Mouse (Mus musculus) lung, embryonic 14.5 days (tissue): ENCODE data around the gene Calr3. TPM values are rescaled to one million over a fixed set of nuclear protein-coding genes. Genes with fewer than 3 reads are reported as not detected.
A peak's percentile ranks its signal among the peaks of the same experiment; 100 is the strongest.

Experiments
- ATAC-seq: fragments of 200-750 bp; cut with Nextera tagmentation; 2 replicates; pipeline ENCODE4 v1.8.0; 2017; ENCODE audit warnings: mild to moderate bottlenecking, moderate TSS enrichment, moderate library complexity; ENCODE audit not compliant: insufficient read depth
- DNase-seq: peaks from one replicate; pipeline ENCODE4 v3.0.0-alpha.2; 2015
- H3K27ac ChIP-seq: fragments of 300-500 bp; sonication (generic); 2 replicates; pipeline ENCODE4 v1.5.1; 2014; ENCODE audit warnings: low read depth, mild to moderate bottlenecking, moderate library complexity
- H3K27me3 ChIP-seq: fragments of 300-500 bp; sonication (generic); 2 replicates; pipeline ENCODE4 v1.6.1; 2014; ENCODE audit warnings: low read length, control low read depth; ENCODE audit not compliant: insufficient read depth
- H3K36me3 ChIP-seq: fragments of 300-500 bp; sonication (generic); 2 replicates; pipeline ENCODE4 v1.6.1; 2014; ENCODE audit warnings: control low read depth; ENCODE audit not compliant: insufficient read depth
- H3K4me1 ChIP-seq: fragments of 300-500 bp; sonication (generic); 2 replicates; pipeline ENCODE4 v1.6.1; 2014; ENCODE audit warnings: antibody characterized with exemption, control low read depth; ENCODE audit not compliant: insufficient read depth
- H3K4me2 ChIP-seq: fragments of 300-500 bp; sonication (generic); 2 replicates; pipeline ENCODE4 v1.6.1; 2014; ENCODE audit warnings: mild to moderate bottlenecking
- H3K4me3 ChIP-seq: fragments of 300-500 bp; sonication (generic); 2 replicates; pipeline ENCODE4 v1.5.1; 2014; ENCODE audit warnings: low read depth, low read length
- H3K9ac ChIP-seq: fragments of 300-500 bp; sonication (generic); 2 replicates; pipeline ENCODE4 v1.6.1; 2014
- H3K9me3 ChIP-seq: fragments of 300-500 bp; sonication (generic); 2 replicates; pipeline ENCODE4 v1.6.1; 2016; ENCODE audit warnings: low read depth, low read length, control low read depth
- CTCF ChIP-seq: IDR thresholded peaks from 2 replicates; pipeline ENCODE4 v1.5.1; 2016; ENCODE audit warnings: antibody characterized with exemption, low read depth
- WGBS: fragments of 180-500 bp; shearing (Covaris S2); extraction: QIAGEN DNeasy Blood & Tissue Kit; methylation state at CpG from one replicate; pipeline ENCODE4 v1.1.7; 2014; 5-methylcytosine and 5-hydroxymethylcytosine counted together
- polyA plus RNA-seq: library from polyadenylated mRNA; unstranded; fragments of >200 nt; fragmentation: Nextera tagmentation; extraction: Ambion mirVana; gene quantifications from 2 replicates; pipeline ENCODE4 v1.2.1, GENCODE M21; 2014

The Calr3 gene
- polyA plus RNA-seq, 1 experiment from 2014 or later = 1.9 TPM

DNA sequence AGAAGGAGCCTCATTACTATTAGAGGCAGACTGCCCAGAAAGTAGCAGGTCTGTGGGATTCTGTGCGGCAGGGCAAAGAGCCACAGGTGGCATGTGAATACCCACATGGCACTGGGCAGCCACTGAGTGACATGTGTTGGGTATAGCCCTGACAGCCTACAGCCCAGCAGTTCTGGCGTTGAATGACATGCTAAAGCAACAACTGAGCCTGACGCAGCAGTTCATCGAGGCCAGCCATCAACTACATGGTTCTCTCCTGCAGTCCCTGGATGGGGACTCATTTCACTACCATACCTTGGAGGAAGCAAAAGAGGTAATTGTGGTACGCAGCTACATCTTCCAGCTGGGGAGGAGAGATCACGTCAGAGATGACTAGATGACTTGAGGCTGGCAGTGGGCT lies 14.8 kb upstream of the Calr3 start:
- Histone ChIP-seq H3K27ac (no peak overlapping the region), H3K9ac (no peak overlapping the region), H3K4me2 (no peak overlapping the region), H3K4me3 (no peak overlapping the region), H3K36me3 (peaks cover 70% of the 10 kb centered on the region), H3K9me3 (no peaks in the 10 kb centered on the region), H3K4me1 (no peaks in the 10 kb centered on the region), H3K27me3 (no peaks in the 10 kb centered on the region)
- DNase-seq = no peak
- ATAC-seq = no peak
- no peak for TF ChIP-seq CTCF
- WGBS = 76% methylated on average over 6 of the region's 6 CpGs

DNA sequence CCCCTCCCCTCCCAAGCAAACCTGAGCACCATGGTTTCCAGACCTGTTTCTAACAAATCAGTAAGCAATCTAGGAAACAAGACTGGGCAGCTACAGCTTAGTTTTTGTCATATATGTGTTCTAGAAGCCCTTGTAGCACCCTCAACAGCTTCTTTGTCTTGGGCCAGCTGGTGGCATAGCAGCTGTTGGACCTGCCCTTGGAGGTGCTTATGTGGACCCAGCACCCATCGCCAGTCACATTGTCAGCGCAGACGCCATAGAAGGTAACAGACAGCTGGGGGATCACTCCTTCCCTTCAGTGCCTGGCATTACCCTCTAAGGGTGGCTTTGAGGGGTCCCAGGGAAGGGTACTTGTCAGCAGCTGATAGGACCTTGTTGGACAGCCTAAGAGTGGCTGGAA lies 14.1 kb upstream of the Calr3 start:
- 86% methylated on average over 3 of the region's 3 CpGs for WGBS

DNA sequence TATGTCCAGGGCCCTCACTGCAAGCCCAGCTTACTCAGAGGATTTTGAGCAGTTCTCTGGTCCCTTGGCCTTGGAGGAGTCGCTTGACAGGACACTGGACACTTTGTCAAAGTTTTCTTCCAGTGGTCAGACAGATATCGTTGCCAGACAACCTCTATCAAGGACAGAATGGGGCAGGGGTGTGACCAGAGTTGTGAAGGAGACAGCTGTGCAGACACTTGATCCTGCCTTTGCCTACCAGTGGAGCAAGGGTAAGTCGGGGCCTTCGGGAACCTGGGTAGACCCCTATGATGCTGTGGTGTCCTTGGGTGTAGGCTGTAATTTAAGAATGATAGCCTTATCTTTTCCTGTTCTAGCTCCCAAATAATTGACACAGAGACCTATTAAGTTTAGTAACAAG lies 11.6 kb upstream of the Calr3 start:
- no peaks in the 10 kb centered on the region for H3K4me1 ChIP-seq
- H3K27me3 ChIP-seq = no peaks in the 10 kb centered on the region
- no peak overlapping the region for H3K4me3 ChIP-seq
- H3K4me2 ChIP-seq = no peak overlapping the region
- H3K9me3 ChIP-seq = no peaks in the 10 kb centered on the region
- H3K36me3 ChIP-seq = peaks cover 68% of the 10 kb centered on the region
- no peak overlapping the region for H3K9ac ChIP-seq
- WGBS = 78% methylated on average over 4 of the region's 4 CpGs
- DNase-seq = no peak
- ATAC-seq = no peak
- no peak for TF ChIP-seq CTCF
- no peak overlapping the region for H3K27ac ChIP-seq

More for the DNA sequence above, 14.1 kb upstream of the Calr3 start:
- Histone ChIP-seq H3K4me1 (no peaks in the 10 kb centered on the region), H3K27me3 (no peaks in the 10 kb centered on the region), H3K4me3 (no peak overlapping the region), H3K9ac (no peak overlapping the region), H3K9me3 (no peaks in the 10 kb centered on the region), H3K36me3 (peaks cover 70% of the 10 kb centered on the region), H3K27ac (no peak overlapping the region), H3K4me2 (no peak overlapping the region)
- ATAC-seq (no peak), DNase-seq (no peak)
- TF ChIP-seq CTCF = no peak

DNA sequence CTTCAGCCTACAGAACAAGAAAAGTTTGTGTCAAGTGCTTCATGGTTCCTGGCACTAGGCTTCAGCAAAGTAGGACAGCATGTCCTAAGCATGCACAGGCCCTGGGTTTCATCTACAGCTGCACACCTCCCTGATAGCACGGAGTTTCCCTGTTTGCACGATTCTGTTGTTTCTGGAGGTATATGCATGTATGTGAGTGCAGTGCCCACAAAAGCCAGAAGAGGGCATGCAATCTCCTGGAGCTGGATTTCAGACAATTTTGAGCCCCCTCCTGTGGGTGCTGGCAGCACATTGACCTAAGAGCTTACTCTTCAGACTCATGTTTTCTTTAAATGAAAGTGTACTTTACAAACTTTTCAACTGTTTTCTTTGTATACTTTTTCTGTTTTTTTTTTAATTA lies 10.2 kb upstream of the Calr3 start:
- H3K9ac ChIP-seq = no peak overlapping the region
- no peak for TF ChIP-seq CTCF
- H3K36me3 ChIP-seq = peaks cover 67% of the 10 kb centered on the region
- no peak overlapping the region for H3K27ac ChIP-seq
- WGBS = 91% methylated on average over 2 of the region's 2 CpGs
- no peak overlapping the region for H3K4me3 ChIP-seq
- ATAC-seq (no peak), DNase-seq (no peak)
- H3K4me1 ChIP-seq = no peaks in the 10 kb centered on the region
- no peaks in the 10 kb centered on the region for H3K27me3 ChIP-seq
- no peaks in the 10 kb centered on the region for H3K9me3 ChIP-seq
- no peak overlapping the region for H3K4me2 ChIP-seq

DNA sequence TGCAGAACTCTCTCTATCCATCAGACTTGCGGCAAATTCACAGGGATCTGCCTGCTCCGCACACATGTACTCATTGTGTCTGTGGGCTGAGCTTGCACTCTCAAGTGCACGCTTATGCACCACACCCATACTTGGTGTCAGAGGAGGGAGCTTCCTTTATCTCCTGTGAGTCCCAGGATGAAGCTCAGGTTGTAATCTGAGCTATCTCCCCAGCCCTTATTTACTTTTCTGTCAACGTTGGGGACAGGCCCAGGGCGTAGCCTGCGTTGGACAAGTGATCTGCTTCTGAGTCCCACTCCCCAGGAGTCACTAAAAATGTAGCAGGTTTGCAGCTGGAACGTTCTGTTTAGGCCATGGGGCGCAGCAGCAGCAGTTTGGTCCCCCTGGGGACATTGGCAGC lies 7.8 kb upstream of the Calr3 start:
- Histone ChIP-seq H3K27me3 (no peaks in the 10 kb centered on the region), H3K4me1 (no peaks in the 10 kb centered on the region), H3K9ac (no peak overlapping the region), H3K9me3 (no peaks in the 10 kb centered on the region), H3K36me3 (peaks cover 60% of the 10 kb centered on the region), H3K4me3 (no peak overlapping the region), H3K4me2 (no peak overlapping the region), H3K27ac (no peak overlapping the region)
- DNase-seq = no peak
- WGBS = 53% methylated on average over 8 of the region's 8 CpGs
- ATAC-seq = no peak
- no peak for TF ChIP-seq CTCF

DNA sequence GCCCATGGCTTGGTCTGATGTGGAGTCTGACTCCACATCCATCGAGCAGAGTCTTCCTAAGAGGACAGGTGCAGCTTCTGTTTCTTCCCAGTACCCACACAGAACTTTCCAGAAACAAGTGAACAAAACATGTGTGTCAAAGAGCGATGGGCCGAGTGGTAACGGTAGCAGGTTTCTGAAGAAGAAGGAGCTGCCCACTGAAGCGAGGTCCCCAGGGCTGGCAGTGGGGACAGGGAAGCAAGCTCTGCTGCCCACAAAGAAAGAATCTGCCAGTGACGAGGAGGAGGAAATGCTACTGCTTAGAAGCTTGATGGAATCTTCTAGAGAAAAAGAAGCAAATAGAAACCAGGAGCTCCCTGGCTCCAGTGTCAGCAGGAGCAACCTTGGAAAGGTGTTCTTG lies 1.4 kb upstream of the Calr3 start:
- Histone ChIP-seq H3K4me1 (no peaks in the 10 kb centered on the region), H3K4me3 (no peak overlapping the region), H3K36me3 (peaks cover 14% of the 10 kb centered on the region), H3K27ac (no peak overlapping the region), H3K9ac (no peak overlapping the region), H3K4me2 (no peak overlapping the region), H3K9me3 (no peaks in the 10 kb centered on the region), H3K27me3 (no peaks in the 10 kb centered on the region)
- DNase-seq (no peak), ATAC-seq (no peak)
- no peak for TF ChIP-seq CTCF
- WGBS = 93% methylated on average over 6 of the region's 6 CpGs

DNA sequence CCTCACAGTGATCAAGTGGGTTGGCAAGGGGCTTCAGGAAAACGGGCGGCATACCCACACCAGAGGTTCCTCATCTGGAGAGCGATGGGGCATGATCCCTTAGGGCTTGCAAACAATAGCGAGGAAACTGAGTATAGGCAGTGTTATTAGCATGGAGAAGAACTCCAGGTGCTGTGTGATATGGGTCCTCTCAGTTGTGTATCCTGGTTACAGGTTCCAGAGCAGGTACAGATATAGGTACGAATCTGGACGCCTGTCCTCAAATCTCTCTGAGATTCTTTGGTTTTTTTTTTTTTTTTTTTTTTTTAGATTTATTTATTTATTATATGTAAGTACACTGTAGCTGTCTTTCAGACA lies 302 bp upstream of the Calr3 start:
- TF ChIP-seq CTCF = no peak
- no peaks in the 10 kb centered on the region for H3K27me3 ChIP-seq
- WGBS = 30% methylated on average over 6 of the region's 6 CpGs
- no peaks in the 10 kb centered on the region for H3K4me1 ChIP-seq
- peak overlapping the region; percentile 52 for H3K9ac ChIP-seq
- peak overlapping the region; percentile 74 for H3K4me2 ChIP-seq
- H3K9me3 ChIP-seq = no peaks in the 10 kb centered on the region
- no peak for DNase-seq
- H3K4me3 ChIP-seq = peak overlapping the region; percentile 40
- H3K36me3 ChIP-seq = peaks cover 5% of the 10 kb centered on the region; the same call in 1 of the 2 replicates
- H3K27ac ChIP-seq = no peak overlapping the region
- peak; percentile 65 for ATAC-seq
